Mouse (Mus musculus): Measurements from ENCODE around the gene Gm10309. TPM values are rescaled to one million over a fixed set of nuclear protein-coding genes. Genes with fewer than 3 reads are reported as not detected.
A peak's percentile ranks its signal among the peaks of the same experiment; 100 is the strongest.

Gene Gm10309
- 5.3 and 5.4 TPM in 2 replicates for polyA plus RNA-seq (2012; rRNA removed)

GRCm38 (mm10) chr17:86505183-86505631 lies at the start of gene Gm10309:
TSS of gene Gm10309 (minus strand) at chr17:86505232.
- Histone ChIP-seq H3K36me3 (ENCODE audit: control insufficient read depth, insufficient read depth, low read length) (no peaks in the 10 kb centered on the region), H3K4me1 (ENCODE audit: control insufficient read depth, insufficient read depth, low read length) (peaks cover 14% of the 10 kb centered on the region), H3K27me3 (ENCODE audit: control insufficient read depth, insufficient read depth, low read length) (no peaks in the 10 kb centered on the region), H3K4me3 (ENCODE audit: control insufficient read depth, low read depth, low read length) (peak within 1 kb of the TSS; percentile 71), H3K27ac (ENCODE audit: control insufficient read depth, insufficient read depth, low read depth, low read length) (no peak within 1 kb of the TSS)
- TF ChIP-seq POLR2A (IDR thresholded peaks at IDR 0.05; ENCODE audit: control insufficient read depth, low read depth, low read length), result no peak
- TF ChIP-seq CTCF (IDR thresholded peaks at IDR 0.05; ENCODE audit: control insufficient read depth, insufficient read depth, insufficient replicate concordance, low read depth, low read length), result no peak

DNA sequence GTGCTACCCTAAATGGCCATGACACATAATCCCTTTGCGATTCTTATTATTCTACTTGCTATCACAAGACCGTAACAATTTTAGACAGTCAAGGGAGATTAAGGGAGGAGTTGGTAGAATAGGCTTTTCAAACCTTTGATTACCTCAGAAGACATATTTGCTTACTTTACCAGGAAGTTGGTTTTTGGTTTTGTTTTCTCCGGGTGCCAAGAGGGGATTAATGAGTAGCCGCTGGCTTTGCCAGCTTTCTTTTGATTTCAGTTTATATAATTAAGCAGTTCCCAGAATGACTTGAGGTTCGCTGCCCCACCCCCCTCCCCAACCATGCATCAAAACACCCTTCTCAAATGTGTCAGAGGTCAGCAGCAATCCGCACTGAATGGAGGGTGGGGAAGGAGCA lies 47.0 kb upstream of the Gm10309 start:
- Histone ChIP-seq H3K4me3 (ENCODE audit: control insufficient read depth, low read depth, low read length) (no peak overlapping the region), H3K27ac (ENCODE audit: control insufficient read depth, insufficient read depth, low read depth, low read length) (no peak overlapping the region), H3K4me1 (ENCODE audit: control insufficient read depth, insufficient read depth, low read length) (no peaks in the 10 kb centered on the region), H3K36me3 (ENCODE audit: control insufficient read depth, insufficient read depth, low read length) (no peaks in the 10 kb centered on the region), H3K27me3 (ENCODE audit: control insufficient read depth, insufficient read depth, low read length) (no peaks in the 10 kb centered on the region)
- TF ChIP-seq CTCF (IDR thresholded peaks at IDR 0.05; ENCODE audit: control insufficient read depth, insufficient read depth, insufficient replicate concordance, low read depth, low read length) (no peak), POLR2A (IDR thresholded peaks at IDR 0.05; ENCODE audit: control insufficient read depth, low read depth, low read length) (no peak)

- Histone ChIP-seq H3K4me3 (ENCODE audit: control insufficient read depth, low read depth, low read length) (no peak overlapping the region), H3K27me3 (ENCODE audit: control insufficient read depth, insufficient read depth, low read length) (no peaks in the 10 kb centered on the region), H3K27ac (ENCODE audit: control insufficient read depth, insufficient read depth, low read depth, low read length) (no peak overlapping the region), H3K4me1 (ENCODE audit: control insufficient read depth, insufficient read depth, low read length) (no peaks in the 10 kb centered on the region), H3K36me3 (ENCODE audit: control insufficient read depth, insufficient read depth, low read length) (no peaks in the 10 kb centered on the region)
- TF ChIP-seq POLR2A (IDR thresholded peaks at IDR 0.05; ENCODE audit: control insufficient read depth, low read depth, low read length), result no peak
- TF ChIP-seq CTCF (IDR thresholded peaks at IDR 0.05; ENCODE audit: control insufficient read depth, insufficient read depth, insufficient replicate concordance, low read depth, low read length), result no peak
These were observed 46.5 kb upstream of the Gm10309 start for GRCm38 (mm10) chr17:86551561-86551960.

- Histone ChIP-seq H3K27ac (ENCODE audit: control insufficient read depth, insufficient read depth, low read depth, low read length) (no peak overlapping the region), H3K36me3 (ENCODE audit: control insufficient read depth, insufficient read depth, low read length) (no peaks in the 10 kb centered on the region), H3K4me3 (ENCODE audit: control insufficient read depth, low read depth, low read length) (no peak overlapping the region), H3K4me1 (ENCODE audit: control insufficient read depth, insufficient read depth, low read length) (no peaks in the 10 kb centered on the region), H3K27me3 (ENCODE audit: control insufficient read depth, insufficient read depth, low read length) (no peaks in the 10 kb centered on the region)
- TF ChIP-seq CTCF (IDR thresholded peaks at IDR 0.05; ENCODE audit: control insufficient read depth, insufficient read depth, insufficient replicate concordance, low read depth, low read length), result no peak
- TF ChIP-seq POLR2A (IDR thresholded peaks at IDR 0.05; ENCODE audit: control insufficient read depth, low read depth, low read length), result no peak
These were observed 44.1 kb upstream of the Gm10309 start for GRCm38 (mm10) chr17:86549128-86549527.

GRCm38 (mm10) chr17:86546529-86546928 lies 41.5 kb upstream of the Gm10309 start:
- H3K36me3 ChIP-seq (ENCODE audit: control insufficient read depth, insufficient read depth, low read length), result no peaks in the 10 kb centered on the region
- TF ChIP-seq CTCF (IDR thresholded peaks at IDR 0.05; ENCODE audit: control insufficient read depth, insufficient read depth, insufficient replicate concordance, low read depth, low read length) (no peak), POLR2A (IDR thresholded peaks at IDR 0.05; ENCODE audit: control insufficient read depth, low read depth, low read length) (no peak)
- no peaks in the 10 kb centered on the region for H3K4me1 ChIP-seq (ENCODE audit: control insufficient read depth, insufficient read depth, low read length)
- H3K27me3 ChIP-seq (ENCODE audit: control insufficient read depth, insufficient read depth, low read length), result no peaks in the 10 kb centered on the region
- H3K4me3 ChIP-seq (ENCODE audit: control insufficient read depth, low read depth, low read length), result no peak overlapping the region
- H3K27ac ChIP-seq (ENCODE audit: control insufficient read depth, insufficient read depth, low read depth, low read length), result no peak overlapping the region

DNA sequence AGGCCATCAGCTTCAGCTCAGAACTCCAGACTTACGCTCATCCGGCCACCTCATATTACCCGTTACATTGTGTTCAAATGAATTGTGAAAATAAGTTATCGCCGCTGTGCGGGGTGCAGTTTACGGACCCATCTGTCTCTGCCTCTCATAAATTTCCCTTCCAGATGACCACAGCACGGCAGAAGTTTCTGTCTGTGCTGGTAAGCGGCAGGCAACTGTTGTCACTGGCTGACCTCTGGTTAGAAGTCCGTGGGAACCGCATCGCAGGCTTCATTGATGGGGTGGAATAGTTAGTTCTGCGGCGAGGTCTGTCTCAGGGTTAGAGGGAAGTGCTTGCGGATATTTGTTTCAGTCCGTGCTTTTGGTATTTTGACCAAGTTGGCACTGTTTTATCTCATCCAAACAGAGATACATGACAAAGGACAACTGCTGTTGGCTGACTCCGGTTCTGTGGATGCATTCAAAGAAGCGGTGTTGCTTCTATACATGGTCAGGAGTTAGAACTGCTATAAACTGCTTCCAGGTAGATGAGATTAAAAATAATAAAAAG lies 34.9 kb upstream of the Gm10309 start:
- no peak for TF ChIP-seq POLR2A (IDR thresholded peaks at IDR 0.05; ENCODE audit: control insufficient read depth, low read depth, low read length)
- TF ChIP-seq CTCF (IDR thresholded peaks at IDR 0.05; ENCODE audit: control insufficient read depth, insufficient read depth, insufficient replicate concordance, low read depth, low read length), result no peak

GRCm38 (mm10) chr17:86535827-86536656 lies 31.0 kb upstream of the Gm10309 start:
- no peak overlapping the region for H3K27ac ChIP-seq (ENCODE audit: control insufficient read depth, insufficient read depth, low read depth, low read length)
- no peaks in the 10 kb centered on the region for H3K36me3 ChIP-seq (ENCODE audit: control insufficient read depth, insufficient read depth, low read length)
- no peaks in the 10 kb centered on the region for H3K27me3 ChIP-seq (ENCODE audit: control insufficient read depth, insufficient read depth, low read length)
- TF ChIP-seq POLR2A (IDR thresholded peaks at IDR 0.05; ENCODE audit: control insufficient read depth, low read depth, low read length), result no peak
- TF ChIP-seq CTCF (IDR thresholded peaks at IDR 0.05; ENCODE audit: control insufficient read depth, insufficient read depth, insufficient replicate concordance, low read depth, low read length), result peak; percentile 15; the same call in 1 of the 2 replicates
- H3K4me3 ChIP-seq (ENCODE audit: control insufficient read depth, low read depth, low read length), result no peak overlapping the region
- no peaks in the 10 kb centered on the region; the same call in 1 of the 2 replicates for H3K4me1 ChIP-seq (ENCODE audit: control insufficient read depth, insufficient read depth, low read length)

More for the DNA sequence above, 34.9 kb upstream of the Gm10309 start:
- H3K36me3 ChIP-seq (ENCODE audit: control insufficient read depth, insufficient read depth, low read length), result no peaks in the 10 kb centered on the region
- no peak overlapping the region for H3K27ac ChIP-seq (ENCODE audit: control insufficient read depth, insufficient read depth, low read depth, low read length)
- H3K4me3 ChIP-seq (ENCODE audit: control insufficient read depth, low read depth, low read length), result no peak overlapping the region
- H3K4me1 ChIP-seq (ENCODE audit: control insufficient read depth, insufficient read depth, low read length), result no peaks in the 10 kb centered on the region; the same call in 1 of the 2 replicates
- H3K27me3 ChIP-seq (ENCODE audit: control insufficient read depth, insufficient read depth, low read length), result no peaks in the 10 kb centered on the region

All from testis, adult 2 months (tissue).